Mouse (Mus musculus) bone marrow, adult 2 months (tissue): ENCODE data around the gene Ccdc155.

Experiments used
- CTCF ChIP-seq: fragments of 200-500 bp; IDR thresholded peaks from 2 replicates; pipeline ENCODE4 v1.5.1; 2011; ENCODE audit warnings: low read length, control low read depth; ENCODE audit not compliant: control insufficient read depth, insufficient read depth
- POLR2A ChIP-seq: fragments of 200-500 bp; IDR thresholded peaks from 2 replicates; pipeline ENCODE4 v1.6.1; 2011; ENCODE audit warnings: low read depth, mild to moderate bottlenecking, control low read depth, low read length, borderline replicate concordance; ENCODE audit not compliant: control insufficient read depth

DNA sequence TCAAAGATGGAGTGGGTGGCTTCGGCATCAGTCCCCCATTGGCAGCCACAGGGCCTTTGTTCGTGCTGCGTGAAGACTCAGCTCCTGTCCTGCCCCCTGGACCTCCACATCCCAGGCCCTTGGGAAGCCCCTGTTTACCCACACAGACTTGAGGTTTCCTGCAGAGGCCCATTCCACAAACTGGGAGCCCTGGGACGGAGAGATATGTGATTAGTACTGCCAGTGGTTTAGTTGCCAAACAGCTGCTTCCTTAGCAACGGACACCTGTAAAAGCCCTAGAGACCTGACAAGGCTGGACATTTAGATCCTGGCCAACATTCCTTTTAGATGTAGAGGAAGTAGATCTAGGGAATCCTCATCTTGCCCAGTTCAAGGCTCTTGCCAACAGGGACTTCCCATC, 62.8 kb downstream of the Ccdc155 start:
- TF ChIP-seq CTCF, result no peak
- no peak for TF ChIP-seq POLR2A
